In the genomic region with DNA sequence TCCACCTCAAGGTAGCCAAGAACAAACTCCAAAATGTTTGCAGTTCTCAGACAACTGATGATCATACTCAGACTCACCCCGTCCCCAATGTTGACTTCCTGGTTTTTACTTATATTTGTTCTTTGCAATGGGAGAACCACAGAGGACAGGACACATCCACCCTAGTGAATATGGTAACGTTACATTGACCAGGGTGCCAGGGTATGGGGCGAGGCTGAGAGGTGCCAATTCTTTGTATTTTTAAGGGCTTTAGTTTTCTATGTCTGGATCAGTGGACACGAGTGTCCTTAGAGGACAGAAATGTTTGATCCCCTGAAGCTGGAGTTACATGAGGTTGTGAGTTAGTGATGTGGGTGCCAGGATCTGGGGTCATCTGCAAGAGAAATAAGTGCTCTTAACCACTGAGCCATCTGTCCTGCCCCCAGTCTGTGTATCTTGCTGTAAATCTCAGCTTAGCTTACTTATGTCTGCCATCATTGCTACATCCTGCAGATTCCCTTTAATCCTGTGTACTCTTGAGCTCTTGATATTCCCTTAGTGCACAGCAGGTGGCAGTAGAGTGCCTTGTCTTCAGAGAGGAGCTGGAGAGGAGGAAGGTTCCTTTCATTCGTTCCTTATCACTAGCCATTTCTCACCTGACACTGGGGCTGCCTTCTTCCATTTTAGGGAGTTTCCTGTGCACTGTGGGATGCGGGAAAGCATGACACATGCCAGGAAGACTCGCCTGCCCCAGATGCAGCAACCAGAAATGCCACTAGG, we compare ENCODE assay signal across 7 mouse cellular contexts. TPM values are rescaled to one million over a fixed set of nuclear protein-coding genes. Genes with fewer than 3 reads are reported as not detected.
DNase-seq lines count a peak whose midpoint lies in the region; ATAC-seq lines count a peak whose summit lies in the region.

No protein-coding gene starts in this region.

- intact Hi-C loops in left cerebral cortex, postnatal 25 days (cut with DNase I), result loop anchor here (1.0 kb wide), 2 partner anchors 45 to 67 kb away; partner anchors contain the start of gene Zfp444

- peak; percentile 87 for DNase-seq in adipocyte (ENCODE audit: low spot score)
- DNase-seq in embryo, embryonic 10 days (ENCODE audit: low spot score), result peak; percentile 90
- peak; percentile 46 for DNase-seq in gastrocnemius, postnatal 25 days
- peak; percentile 89 to 94 for DNase-seq in left cerebral cortex, postnatal 25 days (ENCODE audit: low spot score in 2 of 2)
- peak; percentile 93 for DNase-seq in midbrain, embryonic 11.5 days (ENCODE audit: low spot score, missing footprints)
- peak; percentile 82 for DNase-seq in right cerebral cortex, postnatal 4 days

- no peak overlapping the region for H3K27ac ChIP-seq in intestine, embryonic 16.5 days (ENCODE audit: low read length)
- H3K27ac ChIP-seq in midbrain, embryonic 11.5 days (ENCODE audit: low read depth, low read length), result no peak overlapping the region

- no peak overlapping the region for H3K9ac ChIP-seq in intestine, embryonic 16.5 days (ENCODE audit: low read depth, low read length)
- no peak overlapping the region for H3K9ac ChIP-seq in midbrain, embryonic 11.5 days (ENCODE audit: low read length)

- H3K4me3 ChIP-seq in intestine, embryonic 16.5 days (ENCODE audit: low read length), result no peak overlapping the region
- H3K4me3 ChIP-seq in midbrain, embryonic 11.5 days (ENCODE audit: low read depth, low read length), result no peak overlapping the region

- 31% methylated on average over 7 of the region's 7 CpGs for WGBS in intestine, embryonic 16.5 days
- WGBS in midbrain, embryonic 11.5 days, result 38% methylated on average over 7 of the region's 7 CpGs

- H3K4me2 ChIP-seq in intestine, embryonic 16.5 days (ENCODE audit: low read depth, low read length), result no peak overlapping the region
- no peak overlapping the region for H3K4me2 ChIP-seq in midbrain, embryonic 11.5 days

- no peaks in the 10 kb centered on the region for H3K4me1 ChIP-seq in intestine, embryonic 16.5 days (ENCODE audit: control insufficient read depth, insufficient read depth, low read length)
- no peaks in the 10 kb centered on the region for H3K4me1 ChIP-seq in midbrain, embryonic 11.5 days (ENCODE audit: control insufficient read depth, insufficient read depth, low read length)

- H3K36me3 ChIP-seq in intestine, embryonic 16.5 days (ENCODE audit: control insufficient read depth, insufficient read depth, low read length), result peaks cover 3% of the 10 kb centered on the region; the same call in 1 of the 2 replicates
- H3K36me3 ChIP-seq in midbrain, embryonic 11.5 days (ENCODE audit: control insufficient read depth, insufficient read depth, low read length), result peaks cover 1% of the 10 kb centered on the region; the same call in 1 of the 2 replicates

- H3K27me3 ChIP-seq in intestine, embryonic 16.5 days (replicated peaks; ENCODE audit: control insufficient read depth, insufficient read depth, low read length), result no peaks in the 10 kb centered on the region
- no peaks in the 10 kb centered on the region for H3K27me3 ChIP-seq in midbrain, embryonic 11.5 days (ENCODE audit: control insufficient read depth, insufficient read depth, low read length)

- peak; percentile 82 for ATAC-seq in intestine, embryonic 16.5 days
- peak; percentile 65 for ATAC-seq in midbrain, embryonic 11.5 days (ENCODE audit: low FRiP score)

- 0 out of 2 replicates have a peak, but pooled peaks cover under 1% of the 10 kb centered on the region for H3K9me3 ChIP-seq in intestine, embryonic 16.5 days (ENCODE audit: control insufficient read depth, low read length)
- no peaks in the 10 kb centered on the region for H3K9me3 ChIP-seq in midbrain, embryonic 11.5 days (ENCODE audit: control insufficient read depth, low read length)

RNA-seq across cellular contexts. Expression of gene Zfp787, which starts 28.9 kb away (rescaled TPM):
- 10 to 100 TPM; 27.3 to 30.7 TPM for total RNA-seq in gastrocnemius, postnatal 25 days (2021)
- 20.6 and 20.9 TPM in 2 replicates for polyA plus RNA-seq in intestine, embryonic 16.5 days (2015; fragmentation: Nextera tagmentation; extraction: Ambion mirVana)
- 10 to 100 TPM; 25.1 to 27.3 TPM for total RNA-seq in left cerebral cortex, postnatal 25 days (2021)
- polyA plus RNA-seq in midbrain, embryonic 11.5 days (2014; fragmentation: Nextera tagmentation; extraction: Ambion mirVana), result 13.5 and 14.7 TPM in 2 replicates

RNA-seq across cellular contexts. Expression of gene Zfp444, which starts 45.2 kb away (rescaled TPM):
- total RNA-seq in gastrocnemius, postnatal 25 days (2021), result 1 to 10 TPM; 4.0 to 7.6 TPM
- polyA plus RNA-seq in intestine, embryonic 16.5 days (2015; fragmentation: Nextera tagmentation; extraction: Ambion mirVana), result 34.6 and 35.3 TPM in 2 replicates
- total RNA-seq in left cerebral cortex, postnatal 25 days (2021), result 10 to 100 TPM; 56.7 to 69.6 TPM
- 69.4 and 72.2 TPM in 2 replicates for polyA plus RNA-seq in midbrain, embryonic 11.5 days (2014; fragmentation: Nextera tagmentation; extraction: Ambion mirVana)

Comparison
In these comparisons a context has a peak if more than half of its experiments do, and no peak if none do; other contexts are left out.
1. RNA of gene Zfp444, which starts 45.2 kb away (total RNA-seq): 56.7 to 69.6 TPM in left cerebral cortex, postnatal 25 days; 4.0 to 7.6 TPM in gastrocnemius, postnatal 25 days; every median in the first group is over 4 times any median in the second.
2. Peak in every context shown above with its lines, with median percentiles within 50 percentile points of each other: DNase-seq.